Mouse (Mus musculus): ENCODE data around the gene Mrgprx2.

GRCm38 (mm10) chr7:48436581-48436980 lies 62.5 kb downstream of the Mrgprx2 start:
- no peak for TF ChIP-seq CTCF (IDR thresholded peaks at IDR 0.05; ENCODE audit: insufficient read depth, low read length)
- TF ChIP-seq POLR2A (IDR thresholded peaks at IDR 0.05; ENCODE audit: borderline replicate concordance, extremely low read depth, low read depth, low read length) = no peak
